Mouse (Mus musculus): ENCODE data around the gene Serpinb9g.
"Not testable (repeated sequence)": the region's sequence is repeated elsewhere in the genome, so short reads cannot be mapped to it uniquely, and the experiment has no call there.

Serpinb9g gene

DNA sequence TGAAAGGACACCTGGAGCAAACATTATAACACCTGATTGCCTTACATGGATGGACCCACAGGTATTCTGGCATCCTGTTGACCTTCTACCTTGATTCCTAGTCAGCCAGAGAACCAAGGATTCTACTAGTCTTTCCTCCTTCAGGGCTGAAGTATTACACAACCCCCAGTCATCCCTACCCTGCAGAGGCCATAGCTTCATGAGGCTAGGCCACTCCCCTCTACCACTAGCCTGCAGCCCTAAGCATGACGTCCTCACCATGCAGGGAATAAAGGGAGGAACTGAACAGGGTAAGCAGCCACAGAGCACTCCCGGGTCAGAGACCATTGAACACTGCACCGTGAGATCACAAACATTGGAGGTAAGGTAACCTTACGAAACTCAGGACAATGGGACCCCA, at the start of gene Serpinb9g:
Gene Serpinb9g, plus strand, starts transcription at position 301 of the 400 bp plus-strand sequence.
- not testable (repeated sequence) for DNase-seq

DNA sequence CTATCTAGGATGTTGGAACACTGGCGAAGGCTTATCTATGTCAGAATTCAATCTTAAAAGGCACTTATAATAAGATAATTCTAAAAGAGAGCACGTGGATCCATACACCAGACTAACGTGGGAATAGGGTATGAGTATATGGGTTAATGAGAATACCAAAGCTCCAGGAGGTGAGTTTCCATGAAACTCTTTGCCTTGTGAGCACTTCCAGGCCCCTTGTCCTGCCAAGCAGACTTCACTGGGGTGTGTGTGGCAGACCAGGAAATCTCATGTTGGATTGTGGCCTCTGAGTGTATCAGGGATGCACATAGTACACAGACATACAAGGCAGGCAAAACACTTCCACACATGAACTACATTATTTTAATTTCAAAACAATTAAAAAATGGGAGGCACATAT, 718 bp upstream of the Serpinb9g start:
- not testable (repeated sequence) for DNase-seq

DNA sequence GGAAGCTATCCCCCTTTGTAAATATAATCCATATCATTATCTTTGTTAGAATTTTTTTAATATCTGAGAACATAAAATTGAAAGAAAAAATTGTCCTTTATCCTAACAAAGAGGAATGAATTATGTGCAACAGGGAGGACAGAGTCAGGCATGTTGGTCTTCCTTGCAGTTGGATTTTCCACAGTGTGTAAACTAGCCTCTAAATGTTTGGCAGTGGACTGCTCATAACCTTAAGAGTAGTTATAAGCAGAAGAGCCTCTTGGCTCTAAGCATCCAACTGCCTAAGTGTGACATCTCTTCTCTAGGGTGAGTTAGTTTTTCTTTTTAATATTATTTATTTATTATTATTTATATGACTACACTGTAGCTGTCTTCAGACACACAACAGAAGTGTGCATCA, 40.0 kb downstream of the Serpinb9g start:
- no peak for DNase-seq

DNA sequence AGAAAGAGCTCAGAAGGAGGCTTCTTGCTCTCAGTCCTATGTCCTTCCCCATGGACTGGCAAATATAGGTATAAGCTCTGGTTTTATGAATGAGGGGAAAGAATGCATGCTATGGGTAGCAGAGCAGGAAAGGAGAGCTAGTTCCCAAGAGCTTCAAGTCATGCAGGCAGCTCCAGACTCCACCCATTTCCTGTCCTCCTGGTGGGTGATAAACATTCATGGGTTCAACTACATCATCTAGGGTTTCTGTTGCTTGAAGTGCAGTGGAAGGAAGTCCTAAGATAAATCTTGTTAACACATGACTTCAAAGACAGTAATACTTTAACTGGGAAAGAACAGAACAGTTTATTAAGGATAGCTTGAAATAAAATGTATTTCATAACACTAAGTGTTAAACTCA, 48.2 kb downstream of the Serpinb9g start:
- no peak for DNase-seq
